Mouse (Mus musculus) brain, embryonic 14.5 days (tissue): ENCODE data around the gene Gm5615.

ENCODE experiments used
- CTCF ChIP-seq: fragments of 200-500 bp; IDR thresholded peaks from 2 replicates; pipeline ENCODE4 v1.5.1; 2012; ENCODE audit warnings: inconsistent platforms, mild to moderate bottlenecking, moderate library complexity, borderline replicate concordance; ENCODE audit not compliant: insufficient read depth, insufficient read length; ENCODE audit errors: extremely low read depth
- POLR2A ChIP-seq: fragments of 200-500 bp; IDR thresholded peaks from 2 replicates; pipeline ENCODE4 v1.6.1; 2012; ENCODE audit warnings: mild to moderate bottlenecking, inconsistent platforms, borderline replicate concordance; ENCODE audit not compliant: poor library complexity, insufficient read depth, insufficient read length, severe bottlenecking; ENCODE audit errors: extremely low read depth

- TF ChIP-seq CTCF, result no peak
- TF ChIP-seq POLR2A, result no peak
Measured at GRCm38 (mm10) chr9:36582535-36582934, 40.8 kb upstream of the Gm5615 start, which contains the start of gene Gm17689.
